Mouse (Mus musculus): ENCODE measurements at regions not wholly inside any gene's neighbourhood (a gene's known extent, or its start where the extent isn't known, plus 50 kb on each side); places are given as distances from the start of the nearest gene placed in this dataset.

DNA sequence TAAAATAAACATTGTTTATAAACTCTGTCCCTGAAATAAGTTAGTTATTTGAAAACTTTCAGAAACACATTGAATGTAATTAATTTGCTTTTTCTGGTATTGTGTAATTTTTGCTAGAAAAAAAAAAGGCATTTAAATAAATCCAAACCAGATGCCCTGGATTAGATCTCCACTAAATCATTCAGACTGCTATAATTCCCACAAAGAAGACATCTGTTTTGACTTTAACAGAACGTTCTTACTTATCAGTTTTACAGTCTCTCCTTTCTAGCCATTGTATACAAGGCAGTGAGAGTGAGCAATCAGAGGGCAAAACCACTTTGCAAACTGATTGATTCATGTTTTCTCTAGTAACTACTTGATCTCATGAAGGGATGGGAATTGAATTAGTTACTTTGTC lies 478.8 kb downstream of the Slitrk6 start:
- no peak for DNase-seq

DNA sequence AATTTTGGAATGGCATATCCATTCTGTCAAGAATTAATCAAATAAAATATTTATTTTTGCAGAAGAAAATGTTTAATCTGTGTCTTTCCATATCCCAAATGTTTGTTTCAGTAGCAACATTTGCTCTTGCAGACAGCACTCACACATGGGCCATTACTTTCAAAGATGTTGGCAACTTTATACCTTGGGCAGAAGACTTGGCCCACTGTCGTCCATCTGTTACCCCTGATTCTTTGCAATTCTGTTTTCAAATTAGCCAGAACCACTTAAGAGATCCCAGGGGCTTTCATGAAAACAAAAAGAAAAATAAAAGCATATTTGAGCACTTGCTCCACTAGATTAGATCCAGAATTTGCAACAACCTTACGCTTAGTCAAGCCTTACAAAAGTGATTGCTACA lies 483.7 kb downstream of the Slitrk6 start:
- DNase-seq, result no peak

GRCm38 (mm10) chr14:110244466-110244865 lies 510.5 kb downstream of the Slitrk6 start:
- no peak for DNase-seq

- no peak for DNase-seq
Observed at GRCm38 (mm10) chr14:110243549-110243948, 511.4 kb downstream of the Slitrk6 start.

DNA sequence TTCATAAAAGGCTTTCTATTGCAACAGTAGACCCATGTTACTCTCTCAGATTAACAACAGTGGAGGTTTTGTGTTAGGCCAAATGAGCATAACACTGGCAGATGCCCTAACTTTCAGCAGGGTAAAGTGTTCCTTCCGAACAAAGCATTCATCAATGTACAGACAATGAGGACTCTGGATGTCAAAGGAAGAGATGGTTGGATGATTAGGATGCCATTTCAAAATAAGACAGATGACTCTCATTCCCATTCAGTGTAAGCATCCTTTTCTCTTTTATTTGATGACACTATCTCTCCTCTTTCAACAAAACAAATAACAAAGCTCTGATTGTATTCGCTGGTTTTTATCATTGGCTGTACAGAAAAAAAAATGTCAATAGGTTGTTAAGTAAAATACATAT lies 516.1 kb downstream of the Slitrk6 start:
- no peak for DNase-seq

- no peak for DNase-seq
Observed at GRCm38 (mm10) chr14:110224678-110225446, 530.1 kb downstream of the Slitrk6 start.

DNA sequence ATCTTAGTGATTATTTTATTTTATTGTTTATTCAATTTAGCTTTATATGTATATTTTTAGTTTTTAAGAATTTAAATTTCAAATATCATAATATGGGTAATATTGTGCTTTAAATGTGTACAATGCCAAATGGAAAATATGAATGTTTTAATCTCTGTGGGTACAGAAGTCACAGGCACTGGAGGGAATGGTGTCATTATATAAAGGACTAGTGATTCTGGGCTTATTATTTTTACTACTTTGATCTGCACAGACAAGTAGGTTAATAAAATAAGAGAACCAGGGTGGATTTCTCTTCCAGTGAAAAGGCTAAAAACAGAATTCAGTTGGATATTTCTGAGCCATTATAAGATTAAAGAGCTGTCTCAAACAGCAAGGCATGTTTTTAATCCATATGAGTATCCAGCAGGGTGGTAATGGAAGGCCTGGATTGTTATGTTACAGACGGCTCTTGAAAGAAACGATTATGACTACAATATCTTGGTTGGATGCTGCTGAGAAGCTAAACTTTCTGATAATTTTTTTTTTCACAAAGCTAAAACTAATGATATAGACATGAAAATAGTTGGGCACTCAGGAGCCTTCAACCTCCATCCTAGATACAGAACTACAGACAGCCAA lies 563.9 kb downstream of the Slitrk6 start:
- DNase-seq, result no peak

DNA sequence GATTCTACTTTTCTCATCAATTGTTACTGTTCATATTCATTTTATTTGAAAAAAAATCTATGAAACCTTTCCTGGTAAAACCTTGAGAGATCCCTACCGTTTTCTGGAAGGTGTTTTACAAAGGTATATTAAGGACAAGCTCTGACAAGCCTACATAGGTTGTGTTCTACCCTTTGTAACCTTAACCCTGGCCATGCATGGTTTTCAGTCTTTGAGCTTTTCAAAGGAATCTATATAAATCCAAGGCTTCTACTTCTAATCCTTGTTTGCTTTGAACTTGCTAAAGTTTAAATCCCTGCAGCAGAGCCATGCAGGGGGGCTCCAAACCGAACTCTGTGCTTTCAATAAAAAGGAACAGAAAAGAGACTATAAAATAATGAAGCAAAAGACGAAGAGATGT lies 564.5 kb downstream of the Slitrk6 start:
- no peak for DNase-seq

DNA sequence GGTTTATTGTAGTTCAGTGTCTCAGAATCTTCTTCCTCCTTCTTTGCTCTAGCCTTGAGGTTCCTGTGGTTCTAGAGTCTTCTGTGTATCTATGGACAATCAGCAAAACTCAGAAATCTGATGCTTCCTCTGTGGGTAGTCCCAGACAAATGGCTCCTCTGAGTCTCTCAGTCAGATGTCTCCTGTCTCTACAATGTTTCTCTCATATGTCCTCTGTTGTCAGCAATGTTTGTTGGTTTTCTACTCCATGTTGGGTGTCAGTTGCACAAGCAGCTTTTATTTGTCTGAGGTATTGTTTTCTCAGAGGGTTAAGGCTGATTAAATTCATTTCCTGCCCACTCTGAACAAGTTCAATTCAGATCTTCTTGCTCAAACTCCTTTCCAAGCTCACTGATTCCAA lies 575.8 kb downstream of the Slitrk6 start:
- no peak for DNase-seq

- no peak for DNase-seq
Observed at GRCm38 (mm10) chr14:110171162-110172117, 583.5 kb downstream of the Slitrk6 start.

GRCm38 (mm10) chr14:110168632-110169031 lies 586.3 kb downstream of the Slitrk6 start:
- DNase-seq, result no peak

- DNase-seq, result peak in 1 of 2 experiments; percentile 3
Observed at GRCm38 (mm10) chr14:110128265-110128664, 626.7 kb downstream of the Slitrk6 start.

DNA sequence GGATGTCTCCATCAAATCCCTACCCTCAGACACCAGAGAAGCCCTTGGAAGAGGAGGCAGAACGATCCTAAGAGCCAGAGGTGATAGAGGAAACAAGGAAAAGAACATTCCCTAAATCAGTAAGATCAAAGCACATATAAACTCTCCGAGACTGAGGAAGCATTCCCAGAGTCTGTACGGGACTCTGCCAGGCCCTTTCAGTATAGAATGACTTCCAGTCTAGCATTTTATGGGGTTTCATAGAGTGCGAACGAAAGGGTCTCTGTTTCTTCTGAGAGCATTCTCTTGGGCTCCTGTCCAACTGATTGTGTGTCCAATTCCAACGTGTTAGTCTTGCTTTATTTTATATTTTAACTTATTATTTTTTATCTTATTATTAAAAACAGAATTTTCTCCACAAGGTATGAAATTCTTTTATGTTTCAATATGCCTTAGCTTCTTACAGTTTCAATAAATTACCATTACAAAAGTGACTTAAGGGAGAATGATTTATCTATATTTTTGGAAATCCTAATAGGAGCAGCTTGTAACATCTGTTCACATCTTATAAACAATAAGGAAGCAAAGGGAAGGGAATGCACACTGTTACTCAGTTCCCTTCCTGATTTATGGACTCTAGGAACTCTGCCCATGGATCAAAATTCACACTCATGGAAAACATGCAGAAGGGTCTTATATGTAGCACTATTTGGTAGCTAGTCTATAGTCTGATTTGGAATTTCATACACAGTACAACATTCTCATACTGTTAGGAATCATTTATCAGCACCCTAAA lies 628.8 kb downstream of the Slitrk6 start:
- DNase-seq, result no peak

DNA sequence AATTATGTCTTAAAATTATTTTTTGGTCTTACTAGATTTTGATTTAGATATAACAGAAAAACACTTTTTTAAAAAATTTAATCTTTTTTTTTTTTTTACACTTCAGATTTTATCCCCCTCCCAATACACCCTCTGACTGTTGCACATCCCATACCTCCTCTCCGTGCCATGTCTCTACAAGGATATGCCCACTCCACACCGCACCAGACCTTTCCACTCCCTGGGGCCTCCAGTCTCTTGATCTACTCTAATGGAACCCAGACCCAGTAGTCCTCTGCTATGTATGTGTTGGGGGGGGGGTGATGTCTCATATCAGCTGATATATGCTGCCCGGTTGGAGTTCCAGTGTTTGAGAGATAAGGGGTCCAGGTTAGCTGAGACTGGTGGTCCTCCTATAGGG lies 632.2 kb downstream of the Slitrk6 start:
- DNase-seq, result no peak

DNA sequence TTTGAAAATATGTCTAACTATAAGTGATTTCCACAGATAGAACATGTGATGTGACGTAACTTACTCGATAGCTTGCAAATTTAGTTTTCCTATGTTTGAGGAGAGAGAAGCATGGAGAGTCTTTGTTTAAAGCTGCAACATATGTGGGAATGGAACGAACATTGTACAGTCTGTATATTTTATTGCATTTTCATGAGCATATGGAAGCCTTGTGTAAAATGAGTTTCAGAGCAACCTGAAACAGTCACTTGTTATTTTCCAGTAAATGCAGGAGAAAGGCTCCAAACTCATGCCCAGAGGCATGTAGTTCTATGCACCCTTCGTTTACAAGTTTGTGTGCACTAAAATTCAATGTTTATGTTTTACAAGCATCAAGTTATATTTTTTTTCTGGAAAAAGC lies 639.4 kb downstream of the Slitrk6 start:
- no peak for DNase-seq

DNA sequence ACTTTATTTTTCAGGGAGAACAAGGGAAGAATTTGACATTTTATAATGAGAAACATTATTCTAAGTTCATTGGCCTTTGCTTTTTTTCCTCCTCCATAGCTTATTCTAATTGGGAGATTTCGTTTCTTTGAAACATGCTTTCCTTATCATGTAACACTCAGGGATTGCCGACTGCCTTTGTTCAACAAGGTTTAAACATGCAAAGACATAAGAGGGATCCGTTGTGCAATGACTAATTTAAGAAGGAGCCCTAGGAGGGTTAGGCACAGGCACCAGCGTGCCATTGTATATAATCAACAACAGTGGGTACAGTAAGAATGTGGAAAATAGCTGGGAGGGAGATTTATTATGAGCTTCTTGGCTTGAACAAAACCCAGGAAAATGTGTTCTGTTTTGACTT lies 654.1 kb downstream of the Slitrk6 start:
- DNase-seq, result no peak

- DNase-seq, result no peak
Observed at GRCm38 (mm10) chr14:110078351-110078750, 676.6 kb downstream of the Slitrk6 start.

DNA sequence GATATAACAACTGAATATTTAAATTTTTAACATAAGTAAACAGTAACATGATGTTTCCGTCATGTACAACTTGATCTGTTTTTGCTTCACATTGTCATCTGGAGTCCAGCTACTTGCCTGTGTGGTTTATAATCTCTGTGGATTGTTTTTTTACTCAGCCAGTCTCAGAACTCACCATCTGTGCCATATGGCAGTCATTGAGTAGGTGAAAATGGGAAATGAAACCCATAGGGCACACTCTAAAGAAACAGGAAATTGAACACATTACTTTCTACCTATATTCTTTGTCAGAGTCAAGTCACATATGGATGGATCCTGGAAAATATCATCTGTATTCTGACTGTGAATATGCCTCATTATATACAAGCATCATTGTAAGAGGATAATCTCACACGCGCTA lies 707.2 kb downstream of the Slitrk6 start:
- no peak for DNase-seq

DNA sequence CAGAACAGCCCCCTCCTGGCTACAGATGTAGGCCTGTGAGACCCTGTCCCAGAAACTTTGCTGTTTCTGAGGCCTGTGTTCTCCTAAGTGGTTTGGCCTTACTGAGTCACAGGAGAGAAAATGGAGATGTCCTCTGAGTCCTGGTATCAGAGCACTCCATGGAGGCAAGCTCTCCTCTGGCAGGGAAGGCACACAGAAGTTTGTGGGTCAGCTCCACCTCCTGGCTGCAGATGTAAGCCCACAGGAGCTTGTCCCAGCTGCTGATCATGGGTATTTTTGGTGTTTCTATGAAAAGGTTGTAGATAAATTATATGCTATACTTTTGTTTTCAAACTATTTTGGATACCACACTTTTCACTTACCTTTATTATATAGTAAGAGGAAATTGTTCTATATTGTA lies 711.7 kb downstream of the Slitrk6 start:
- DNase-seq, result no peak

DNA sequence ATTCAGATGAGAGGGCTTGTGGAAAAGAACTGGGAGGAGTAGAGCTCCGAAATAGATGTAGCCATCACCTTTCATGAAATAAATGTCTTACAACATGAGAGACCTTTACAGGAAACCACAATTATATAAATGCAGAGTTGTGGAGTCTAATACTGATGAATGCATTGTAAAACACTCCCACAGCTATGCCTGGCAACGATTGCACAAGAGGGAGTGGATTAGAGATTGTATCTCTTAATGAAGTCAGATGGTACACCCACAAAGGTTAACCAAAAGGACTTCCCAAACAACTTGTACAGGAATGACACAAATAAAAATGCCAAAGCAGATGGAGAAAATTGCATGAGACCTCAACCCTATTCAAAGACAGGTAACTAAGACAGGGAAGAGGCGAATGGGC lies 733.1 kb downstream of the Slitrk6 start:
- no peak for DNase-seq

GRCm38 (mm10) chr14:110015126-110015525 lies 739.8 kb downstream of the Slitrk6 start:
- DNase-seq, result no peak

GRCm38 (mm10) chr14:110013229-110013628 lies 741.7 kb downstream of the Slitrk6 start:
- DNase-seq, result no peak

GRCm38 (mm10) chr14:110007159-110007558 lies 747.8 kb downstream of the Slitrk6 start:
- DNase-seq, result no peak
